21 mouse cellular contexts compared by ENCODE assay signal in genomic region chr8:120341124-120341523, GRCm38 (mm10).
A peak's percentile ranks its signal among the peaks of the same experiment; 100 is the strongest.
DNase-seq lines count a peak whose midpoint lies in the region; ATAC-seq and TF ChIP-seq lines count a peak whose summit lies in the region.
"Had no signal": no experiment of that assay in that cellular context is flagged by ENCODE, and none has a peak within 500 bp of the region (broad histone marks: within the 10 kb centered on the region; RNA-seq: fewer than 3 reads in every experiment).

No protein-coding gene starts in this region.

- TF ChIP-seq CTCF in ES-Bruce4 (IDR thresholded peaks at IDR 0.05; ENCODE audit: low read depth, low read length) = no peak
- TF ChIP-seq CTCF in lung, postnatal 0 days (IDR thresholded peaks at IDR 0.05) = no peak

- no peak for ATAC-seq in hindbrain, embryonic 16.5 days
- ATAC-seq in limb, embryonic 12.5 days (ENCODE audit: insufficient number of reproducible peaks, insufficient read depth, low FRiP score, low TSS enrichment, low read depth) = no peak
- ATAC-seq in lung, postnatal 0 days = no peak
- ATAC-seq: intestine, embryonic 15.5 days had no signal

- no peak overlapping the region; the same call in 1 of the 2 replicates for H3K9ac ChIP-seq in hindbrain, embryonic 16.5 days (ENCODE audit: low read depth, low read length)
- peak overlapping the region; percentile 37 for H3K9ac ChIP-seq in ES-Bruce4 (ENCODE audit: low read depth, poor library complexity, severe bottlenecking)
- H3K9ac ChIP-seq in limb, embryonic 12.5 days (replicated peaks) = 0 out of 2 replicates have a peak overlapping the region, but pooled peaks have one; percentile 4
- no peak overlapping the region for H3K9ac ChIP-seq in lung, postnatal 0 days (replicated peaks; ENCODE audit: low read depth)
- H3K9ac ChIP-seq: hindbrain, embryonic 14.5 days; intestine, embryonic 15.5 days; kidney, embryonic 15.5 days; neural tube, embryonic 12.5 days had no signal

- peak; percentile 75 for TF ChIP-seq EP300 in ES-Bruce4 (IDR thresholded peaks at IDR 0.05; ENCODE audit: insufficient read depth, low read depth, low read length)
- no peak for TF ChIP-seq EP300 in lung, postnatal 0 days (IDR thresholded peaks at IDR 0.05)

- H3K36me3 ChIP-seq in hindbrain, embryonic 10.5 days = no peaks in the 10 kb centered on the region
- no peaks in the 10 kb centered on the region for H3K36me3 ChIP-seq in hindbrain, embryonic 16.5 days (ENCODE audit: control insufficient read depth, insufficient read depth, low read length)
- H3K36me3 ChIP-seq in ES-Bruce4 (ENCODE audit: control insufficient read depth, insufficient read depth, low read length, poor library complexity, severe bottlenecking) = no peaks in the 10 kb centered on the region
- H3K36me3 ChIP-seq in limb, embryonic 12.5 days = no peaks in the 10 kb centered on the region; the same call in 1 of the 2 replicates
- no peaks in the 10 kb centered on the region for H3K36me3 ChIP-seq in lung, postnatal 0 days (ENCODE audit: insufficient read depth, low read length)
- H3K36me3 ChIP-seq: intestine, embryonic 15.5 days; kidney, embryonic 15.5 days; neural tube, embryonic 12.5 days had no signal

- peaks cover 100% of the 10 kb centered on the region for H3K4me1 ChIP-seq in hindbrain, embryonic 10.5 days (replicated peaks)
- H3K4me1 ChIP-seq in hindbrain, embryonic 16.5 days (ENCODE audit: control insufficient read depth, insufficient read depth, low read depth, low read length) = peaks cover 37% of the 10 kb centered on the region
- peaks cover 17% of the 10 kb centered on the region for H3K4me1 ChIP-seq in ES-Bruce4 (ENCODE audit: control insufficient read depth, insufficient read depth, low read length)
- peaks cover 55% of the 10 kb centered on the region for H3K4me1 ChIP-seq in limb, embryonic 12.5 days (replicated peaks)
- no peaks in the 10 kb centered on the region for H3K4me1 ChIP-seq in lung, postnatal 0 days (ENCODE audit: insufficient read depth, low read depth, low read length)

- 52% methylated on average over 10 of the region's 10 CpGs for WGBS in hindbrain, embryonic 10.5 days
- WGBS in hindbrain, embryonic 16.5 days = 52% methylated on average over 10 of the region's 10 CpGs
- WGBS in limb, embryonic 12.5 days = 80% methylated on average over 10 of the region's 10 CpGs
- WGBS in lung, postnatal 0 days = 81% methylated on average over 10 of the region's 10 CpGs

- DNase-seq in hindbrain, embryonic 10.5 days (ENCODE audit: low spot score) = no peak
- peak; percentile 48 for DNase-seq in ZHBTc4 (ENCODE audit: low read depth, low spot score)
- no peak for DNase-seq in right cerebral cortex, adult 2 months (ENCODE audit: low spot score in 2 of 2)
- no peak for DNase-seq in lung, postnatal 0 days (ENCODE audit: low spot score)
- no peak for DNase-seq in ovary, postnatal 10 days (ENCODE audit: low spot score)
- DNase-seq: adrenal gland, postnatal 25 days; cerebellum, adult 11 months; cerebellum, postnatal 10 days; heart, postnatal 10 days; kidney, postnatal 4 days; lung, postnatal 10 days; right cerebral cortex, postnatal 25 days had no signal

- no peak overlapping the region for H3K4me3 ChIP-seq in hindbrain, embryonic 10.5 days
- H3K4me3 ChIP-seq in hindbrain, embryonic 16.5 days (ENCODE audit: low read length) = no peak overlapping the region
- H3K4me3 ChIP-seq in ES-Bruce4 (ENCODE audit: low read depth, low read length) = no peak overlapping the region
- H3K4me3 ChIP-seq in limb, embryonic 12.5 days (replicated peaks) = no peak overlapping the region
- no peak overlapping the region for H3K4me3 ChIP-seq in lung, postnatal 0 days (ENCODE audit: low read depth, low read length)
- H3K4me3 ChIP-seq: intestine, embryonic 15.5 days; kidney, embryonic 15.5 days; neural tube, embryonic 12.5 days had no signal

- H3K27me3 ChIP-seq in hindbrain, embryonic 10.5 days (ENCODE audit: insufficient read depth, poor library complexity, severe bottlenecking) = peaks cover 66% of the 10 kb centered on the region
- H3K27me3 ChIP-seq in hindbrain, embryonic 16.5 days (replicated peaks; ENCODE audit: control insufficient read depth, insufficient read depth, low read length) = no peaks in the 10 kb centered on the region
- H3K27me3 ChIP-seq in ES-Bruce4 (ENCODE audit: control insufficient read depth, insufficient read depth, low read length, poor library complexity, severe bottlenecking) = no peaks in the 10 kb centered on the region
- H3K27me3 ChIP-seq in limb, embryonic 12.5 days = no peaks in the 10 kb centered on the region
- no peaks in the 10 kb centered on the region; the same call in 1 of the 2 replicates for H3K27me3 ChIP-seq in lung, postnatal 0 days (replicated peaks; ENCODE audit: insufficient read depth, low read length)
- H3K27me3 ChIP-seq: intestine, embryonic 15.5 days; neural tube, embryonic 12.5 days had no signal

- peak overlapping the region; percentile 94 for H3K27ac ChIP-seq in hindbrain, embryonic 10.5 days
- H3K27ac ChIP-seq in hindbrain, embryonic 16.5 days (ENCODE audit: low read depth, low read length) = no peak overlapping the region
- peak overlapping the region; percentile 67 for H3K27ac ChIP-seq in ES-Bruce4 (ENCODE audit: insufficient read depth, low read length)
- H3K27ac ChIP-seq in limb, embryonic 12.5 days = no peak overlapping the region
- H3K27ac ChIP-seq in lung, postnatal 0 days (ENCODE audit: low read length) = no peak overlapping the region
- H3K27ac ChIP-seq: hindbrain, embryonic 14.5 days; intestine, embryonic 15.5 days; kidney, embryonic 15.5 days; neural tube, embryonic 12.5 days; stomach, postnatal 0 days had no signal

- peaks cover 6% of the 10 kb centered on the region for H3K9me3 ChIP-seq in hindbrain, embryonic 10.5 days
- no peaks in the 10 kb centered on the region for H3K9me3 ChIP-seq in hindbrain, embryonic 16.5 days (ENCODE audit: control insufficient read depth, low read length)
- H3K9me3 ChIP-seq in ES-Bruce4 (replicated peaks; ENCODE audit: control insufficient read depth, insufficient read depth, low read length, poor library complexity, severe bottlenecking) = 0 out of 2 replicates have a peak, but pooled peaks cover 5% of the 10 kb centered on the region
- H3K9me3 ChIP-seq in limb, embryonic 12.5 days = no peaks in the 10 kb centered on the region
- H3K9me3 ChIP-seq in lung, postnatal 0 days (ENCODE audit: low read length) = no peaks in the 10 kb centered on the region
- H3K9me3 ChIP-seq: intestine, embryonic 15.5 days; kidney, embryonic 15.5 days; neural tube, embryonic 12.5 days had no signal

- no peak overlapping the region for H3K4me2 ChIP-seq in hindbrain, embryonic 16.5 days (ENCODE audit: low read length)
- H3K4me2 ChIP-seq in limb, embryonic 12.5 days = no peak overlapping the region
- no peak overlapping the region for H3K4me2 ChIP-seq in lung, postnatal 0 days (replicated peaks; ENCODE audit: low read depth, low read length)
- H3K4me2 ChIP-seq: heart, embryonic 11.5 days; hindbrain, embryonic 14.5 days; intestine, embryonic 15.5 days; kidney, embryonic 15.5 days; neural tube, embryonic 12.5 days had no signal

- no peak for TF ChIP-seq POLR2A in ES-Bruce4 (IDR thresholded peaks at IDR 0.05; ENCODE audit: insufficient read depth, low read length)

Comparison
In these comparisons a context has a peak if more than half of its experiments do, and no peak if none do; other contexts are left out.
1. H3K27ac ChIP-seq: peak in hindbrain, embryonic 10.5 days (single experiment) and ES-Bruce4 (single experiment); none in hindbrain, embryonic 16.5 days (single experiment), limb, embryonic 12.5 days (single experiment) and lung, postnatal 0 days (single experiment).
2. H3K9ac ChIP-seq: peak in ES-Bruce4 (single experiment) and limb, embryonic 12.5 days (single experiment); none in hindbrain, embryonic 16.5 days (single experiment) and lung, postnatal 0 days (single experiment).